Mouse (Mus musculus) stomach, postnatal 0 days (tissue): ENCODE results near the gene Olfr286. TPM values are rescaled to one million over a fixed set of nuclear protein-coding genes. Genes with fewer than 3 reads are reported as not detected.
A peak's percentile ranks its signal among the peaks of the same experiment; 100 is the strongest.

ENCODE experiments used
- ATAC-seq: fragments of 200-750 bp; cut with Nextera tagmentation; 2 replicates; pipeline ENCODE4 v1.8.0; 2017; ENCODE audit not compliant: low FRiP score, low TSS enrichment
- DNase-seq: peaks from one replicate; pipeline ENCODE4 v3.0.0-alpha.2; 2016; ENCODE audit warnings: low spot score
- H3K27ac ChIP-seq: fragments of 300-500 bp; sonication (generic); replicated peaks from 2 replicates; pipeline ENCODE4 v1.5.1; 2014; ENCODE audit warnings: mild to moderate bottlenecking, control low read depth
- H3K27me3 ChIP-seq: fragments of 300-500 bp; sonication (generic); 2 replicates; pipeline ENCODE4 v1.6.1; 2014; ENCODE audit warnings: low read length; ENCODE audit not compliant: control insufficient read depth, insufficient read depth
- H3K36me3 ChIP-seq: fragments of 300-500 bp; sonication (generic); 2 replicates; pipeline ENCODE4 v1.6.1; 2014; ENCODE audit warnings: low read length, mixed read lengths; ENCODE audit not compliant: control insufficient read depth, insufficient read depth
- H3K4me1 ChIP-seq: fragments of 300-500 bp; sonication (generic); replicated peaks from 2 replicates; pipeline ENCODE4 v1.6.1; 2014; ENCODE audit warnings: antibody characterized with exemption; ENCODE audit not compliant: control insufficient read depth, insufficient read depth
- H3K4me2 ChIP-seq: fragments of 300-500 bp; sonication (generic); replicated peaks from 2 replicates; pipeline ENCODE4 v1.6.1; 2014; ENCODE audit warnings: low read depth, mild to moderate bottlenecking, control low read depth, moderate library complexity
- H3K4me3 ChIP-seq: fragments of 300-500 bp; sonication (generic); 2 replicates; pipeline ENCODE4 v1.5.1; 2014; ENCODE audit warnings: low read depth, low read length, control low read depth
- H3K9ac ChIP-seq: fragments of 300-500 bp; sonication (generic); 2 replicates; pipeline ENCODE4 v1.6.1; 2014; ENCODE audit warnings: mild to moderate bottlenecking, low read length, control low read depth, mixed read lengths
- H3K9me3 ChIP-seq: fragments of 300-500 bp; sonication (generic); 2 replicates; pipeline ENCODE4 v1.6.1; 2016; ENCODE audit warnings: low read length; ENCODE audit not compliant: control insufficient read depth
- CTCF ChIP-seq: IDR thresholded peaks from 2 replicates; pipeline ENCODE4 v1.5.1; 2016; ENCODE audit warnings: antibody characterized with exemption, low read depth, mild to moderate bottlenecking, moderate library complexity
- EP300 ChIP-seq: optimal IDR thresholded peaks from 2 replicates; pipeline ENCODE3; 2016; ENCODE audit warnings: antibody characterized with exemption
- WGBS: fragments of 180-500 bp; shearing (Covaris S2); extraction: QIAGEN DNeasy Blood & Tissue Kit; methylation state at CpG from one replicate; pipeline ENCODE4 v1.1.7; 2014; 5-methylcytosine and 5-hydroxymethylcytosine counted together
- polyA plus RNA-seq: library from polyadenylated mRNA; unstranded; fragments of >200 nt; fragmentation: Nextera tagmentation; extraction: Ambion mirVana; gene quantifications from 2 replicates; pipeline ENCODE4 v1.2.1, GENCODE M21; 2015

Gene Olfr286
- polyA plus RNA-seq, 1 experiment from 2014 or later = not detected

DNA sequence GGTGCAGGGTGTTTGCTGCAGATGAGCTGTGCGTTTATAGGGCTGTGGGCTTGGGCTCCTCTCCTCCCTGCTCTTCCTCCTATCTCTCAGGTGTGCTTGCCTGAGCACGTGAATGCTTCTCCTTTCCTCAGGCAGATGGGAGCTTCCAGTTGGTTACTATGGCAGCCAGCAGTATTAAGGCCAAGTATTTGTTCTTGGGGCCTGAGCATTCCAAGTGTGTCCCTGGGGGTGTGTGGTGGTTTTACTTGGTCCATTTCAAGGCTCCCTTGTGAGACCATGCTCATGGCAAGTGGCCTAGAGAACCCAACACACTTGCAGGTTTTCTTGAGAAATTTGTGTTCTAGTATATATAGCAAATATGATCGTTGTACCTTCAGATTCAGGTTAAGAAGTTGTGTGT lies 38.8 kb downstream of the Olfr286 start, which contains the start of gene Olfr288:
TSS of gene Olfr288 (minus strand) at position 101 of the 400 bp plus-strand sequence.
- Histone ChIP-seq H3K4me1 (no peaks in the 10 kb centered on the region), H3K4me2 (no peak within 1 kb of the TSS), H3K9ac (no peak within 1 kb of the TSS), H3K4me3 (no peak within 1 kb of the TSS), H3K36me3 (no peaks in the 10 kb centered on the region), H3K9me3 (no peaks in the 10 kb centered on the region), H3K27me3 (no peaks in the 10 kb centered on the region), H3K27ac (no peak within 1 kb of the TSS)
- DNase-seq = no peak
- 70% methylated on average over 3 of the region's 3 CpGs for WGBS
- TF ChIP-seq EP300 (no peak), CTCF (no peak)
- no peak for ATAC-seq

DNA sequence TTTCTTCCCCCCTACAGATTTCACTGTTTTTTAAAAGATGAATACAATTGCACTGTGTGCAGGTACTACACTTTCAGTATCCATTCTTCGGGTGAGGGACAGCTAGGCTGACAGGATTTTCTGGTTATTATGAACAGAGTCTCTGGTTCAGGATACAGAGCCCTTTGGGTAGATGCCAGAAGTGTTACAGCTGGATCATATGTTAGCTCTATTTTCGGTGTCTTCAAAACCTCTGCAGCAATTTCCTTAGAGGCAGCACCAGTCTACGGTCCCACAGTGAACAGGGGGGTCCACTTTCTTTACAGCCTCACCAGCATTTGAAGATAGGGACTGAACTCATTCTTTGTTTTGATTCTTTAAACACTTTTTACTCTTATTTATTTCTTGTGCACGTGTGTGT lies 49.8 kb downstream of the Olfr286 start:
- Histone ChIP-seq H3K9ac (no peak overlapping the region), H3K9me3 (no peaks in the 10 kb centered on the region), H3K36me3 (no peaks in the 10 kb centered on the region), H3K4me1 (no peaks in the 10 kb centered on the region), H3K27me3 (no peaks in the 10 kb centered on the region), H3K27ac (no peak overlapping the region), H3K4me3 (no peak overlapping the region), H3K4me2 (no peak overlapping the region)
- TF ChIP-seq EP300 (no peak), CTCF (no peak)
- no peak for ATAC-seq
- 31% methylated on average over 4 of the region's 4 CpGs for WGBS
- no peak for DNase-seq

DNA sequence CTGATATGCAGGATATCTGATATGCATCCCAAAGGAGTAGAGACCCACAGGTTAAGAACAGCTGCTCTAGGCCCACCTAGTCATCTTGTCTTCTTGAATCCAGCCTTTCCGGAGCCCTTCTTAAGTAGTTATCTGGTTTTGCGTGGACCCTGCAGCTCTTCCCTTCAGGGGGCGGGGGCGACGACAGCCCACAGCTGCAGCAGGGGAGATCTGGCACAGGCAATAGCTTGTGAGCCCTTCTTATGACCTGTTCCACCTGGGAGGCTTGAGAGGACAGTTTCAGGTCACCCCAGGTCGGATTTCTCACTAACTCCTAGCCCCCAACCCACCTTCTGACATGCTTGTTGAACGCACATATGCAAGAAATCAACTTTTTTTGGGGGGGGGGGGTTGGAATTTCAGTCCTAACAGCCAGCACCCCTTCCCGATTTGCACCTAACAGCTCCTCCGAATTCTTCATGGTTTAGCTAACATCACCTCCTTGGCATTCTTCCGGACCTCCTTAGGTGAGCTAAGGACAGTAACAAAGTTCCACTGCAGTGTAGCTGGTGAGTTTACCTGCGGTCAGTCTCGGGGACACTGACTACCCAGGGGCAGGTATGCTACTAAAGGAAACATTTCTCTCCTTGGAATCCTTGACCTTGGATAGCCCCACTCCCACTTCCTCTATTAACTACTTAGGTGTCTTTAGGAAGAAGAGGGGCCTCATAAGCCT lies 52.2 kb downstream of the Olfr286 start:
- H3K4me2 ChIP-seq = no peak overlapping the region
- H3K27me3 ChIP-seq = no peaks in the 10 kb centered on the region
- H3K4me1 ChIP-seq = no peaks in the 10 kb centered on the region
- DNase-seq (no peak), ATAC-seq (no peak)
- no peaks in the 10 kb centered on the region for H3K9me3 ChIP-seq
- H3K27ac ChIP-seq = no peak overlapping the region
- TF ChIP-seq CTCF (no peak), EP300 (no peak)
- H3K9ac ChIP-seq = no peak overlapping the region
- 66% methylated on average over 12 of the region's 12 CpGs for WGBS
- no peak overlapping the region for H3K4me3 ChIP-seq
- H3K36me3 ChIP-seq = no peaks in the 10 kb centered on the region

DNA sequence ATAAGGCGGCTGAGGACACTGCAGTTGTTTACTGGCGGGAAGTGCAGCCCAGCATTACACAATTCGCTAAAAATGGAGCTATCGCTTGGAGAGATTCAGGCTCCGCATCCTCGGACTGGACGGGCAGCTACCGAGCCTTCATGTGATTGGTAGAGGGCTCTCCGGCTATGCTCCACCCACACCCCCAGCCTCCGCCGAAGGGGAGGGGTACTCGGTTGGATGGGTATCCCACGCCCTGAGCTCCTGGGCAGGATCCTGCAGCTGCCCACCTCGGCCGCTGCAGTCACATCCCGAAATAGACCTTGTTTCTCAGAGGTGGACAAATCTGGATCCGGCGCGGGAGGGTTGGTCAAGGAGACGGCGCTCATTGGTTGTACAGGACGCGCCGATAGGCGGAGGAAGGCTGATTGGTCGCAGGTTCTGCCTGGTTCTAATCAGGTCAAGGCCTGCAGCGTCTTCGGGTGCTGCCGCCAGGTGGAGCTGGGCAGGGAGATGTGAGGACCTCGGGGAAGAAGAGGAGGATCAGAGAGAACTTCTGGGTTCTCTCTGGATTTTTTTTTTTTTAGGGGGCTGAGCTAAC lies 53.0 kb downstream of the Olfr286 start:
- TF ChIP-seq CTCF (peak; percentile 93), EP300 (no peak)
- Histone ChIP-seq H3K9ac (peak overlapping the region; percentile 19), H3K27ac (peak overlapping the region; percentile 49; the same call in 1 of the 2 replicates), H3K9me3 (no peaks in the 10 kb centered on the region), H3K4me3 (peak overlapping the region; percentile 48), H3K36me3 (no peaks in the 10 kb centered on the region), H3K4me2 (peak overlapping the region; percentile 54), H3K4me1 (no peaks in the 10 kb centered on the region), H3K27me3 (no peaks in the 10 kb centered on the region)
- ATAC-seq (peak; percentile 98), DNase-seq (peak; percentile 94)
- 0% methylated on average over 30 of the region's 30 CpGs for WGBS

DNA sequence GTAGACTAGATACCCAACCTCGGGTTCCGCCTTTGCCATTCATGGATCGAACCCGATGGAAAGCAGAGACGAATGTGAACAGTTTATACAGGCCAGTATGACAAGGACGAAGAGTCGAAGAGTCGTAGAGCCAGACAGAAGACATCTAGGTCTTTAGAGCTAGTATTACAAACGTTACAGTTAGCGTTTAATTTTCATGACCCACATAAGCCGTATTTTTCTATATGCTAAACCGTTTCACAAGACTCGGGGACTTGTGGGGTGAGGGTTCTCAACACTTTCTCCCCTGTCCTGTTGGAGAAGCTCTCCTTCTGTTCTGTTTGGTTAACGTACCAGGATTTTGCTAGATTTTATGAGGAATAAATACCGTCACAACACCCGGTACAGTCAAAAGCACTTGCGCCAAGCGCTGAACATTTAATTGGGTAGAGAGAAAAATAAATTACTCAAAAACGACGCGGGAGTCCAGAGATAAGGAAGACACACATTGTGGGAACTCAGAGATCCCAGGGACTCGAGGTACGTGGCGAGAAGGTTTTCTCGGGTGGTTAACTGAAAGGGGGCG lies 53.6 kb downstream of the Olfr286 start:
- ATAC-seq = no peak
- no peak for DNase-seq
- Histone ChIP-seq H3K4me1 (no peaks in the 10 kb centered on the region), H3K4me3 (peak overlapping the region; percentile 48), H3K4me2 (peak overlapping the region; percentile 54), H3K27ac (peak overlapping the region; percentile 49; the same call in 1 of the 2 replicates), H3K9ac (peak overlapping the region; percentile 19), H3K9me3 (no peaks in the 10 kb centered on the region), H3K36me3 (no peaks in the 10 kb centered on the region), H3K27me3 (no peaks in the 10 kb centered on the region)
- TF ChIP-seq CTCF (no peak), EP300 (no peak)
- WGBS = 7% methylated on average over 26 of the region's 26 CpGs

DNA sequence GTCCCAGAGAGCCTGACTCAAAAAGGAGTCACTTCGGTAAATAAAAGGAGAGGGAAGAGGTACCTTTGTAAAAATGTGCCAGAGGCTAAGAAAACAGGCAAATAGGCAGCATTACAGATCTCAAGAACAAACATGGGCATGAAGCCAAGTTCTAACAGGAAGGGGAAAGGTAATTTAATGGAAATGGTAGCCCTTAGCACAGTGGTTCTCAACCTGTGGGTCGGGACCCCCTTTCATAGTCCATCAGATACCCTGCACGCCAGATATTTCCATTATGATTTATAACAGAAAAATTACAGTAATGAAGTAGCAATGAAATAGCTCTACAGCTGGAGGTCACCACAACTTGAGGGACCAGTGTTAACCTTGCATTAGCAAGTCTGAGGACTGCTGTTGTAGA lies 56.9 kb downstream of the Olfr286 start:
- WGBS = 49% methylated on average over 3 of the region's 3 CpGs

More for the DNA sequence above, 56.9 kb downstream of the Olfr286 start:
- Histone ChIP-seq H3K36me3 (no peaks in the 10 kb centered on the region), H3K9me3 (no peaks in the 10 kb centered on the region), H3K27ac (no peak overlapping the region), H3K4me2 (no peak overlapping the region), H3K9ac (no peak overlapping the region), H3K27me3 (no peaks in the 10 kb centered on the region), H3K4me3 (no peak overlapping the region), H3K4me1 (no peaks in the 10 kb centered on the region)
- ATAC-seq (peak; percentile 13; the same call in 1 of the 2 replicates), DNase-seq (no peak)
- TF ChIP-seq CTCF (no peak), EP300 (no peak)

Other genes starting within 250 kb of the Olfr286 start
- gene Col2a1, start 229.8 kb downstream of the Olfr286 start, polyA plus RNA-seq = 0.05 and 0.21 TPM in 2 replicates
- gene Pfkm, start 141.9 kb downstream of the Olfr286 start, polyA plus RNA-seq = 15.5 and 16.7 TPM in 2 replicates
- 10.0 and 10.8 TPM in 2 replicates for gene Senp1, start 140.7 kb downstream of the Olfr286 start, polyA plus RNA-seq
- 31.3 and 31.9 TPM in 2 replicates for gene Asb8, start 68.8 kb downstream of the Olfr286 start, polyA plus RNA-seq
- gene Ccdc184, start 67.3 kb downstream of the Olfr286 start, polyA plus RNA-seq = 0.92 and 0.95 TPM in 2 replicates
- not detected in 2 replicates for gene Olfr288, start 38.9 kb downstream of the Olfr286 start, polyA plus RNA-seq
- gene Gm44579, start 13.5 kb downstream of the Olfr286 start, polyA plus RNA-seq = not detected in 2 replicates
- not detected in 2 replicates for gene Olfr287, start 13.4 kb downstream of the Olfr286 start, polyA plus RNA-seq
- gene H1fnt, start 22.8 kb upstream of the Olfr286 start, polyA plus RNA-seq = not detected in 2 replicates
- 0.22 and 0.30 TPM in 2 replicates for gene Zfp641, start 61.7 kb upstream of the Olfr286 start, polyA plus RNA-seq
- not detected in 2 replicates for gene Olfr285, start 82.9 kb upstream of the Olfr286 start, polyA plus RNA-seq
- gene Olfr284, start 106.5 kb upstream of the Olfr286 start, polyA plus RNA-seq = not detected in 2 replicates
- gene Olfr283, start 146.5 kb upstream of the Olfr286 start, polyA plus RNA-seq = not detected in 2 replicates
- gene Olfr282, start 196.8 kb upstream of the Olfr286 start, polyA plus RNA-seq = not detected in 2 replicates
- not detected in 2 replicates for gene Olfr281, start 218.1 kb upstream of the Olfr286 start, polyA plus RNA-seq
- gene OR5BS1P, start 235.4 kb upstream of the Olfr286 start, polyA plus RNA-seq = not detected in 2 replicates
- 0.42 and 0.70 TPM in 2 replicates for gene Lalba, start 248.3 kb upstream of the Olfr286 start, polyA plus RNA-seq